Mouse (Mus musculus) hindbrain, embryonic 10.5 days (tissue): Measurements from ENCODE around the gene Nt5c1a. TPM values are rescaled to one million over a fixed set of nuclear protein-coding genes. Genes with fewer than 3 reads are reported as not detected.

Experiments used
- DNase-seq: peaks from one replicate; pipeline ENCODE4 v3.0.0-alpha.2; 2017; ENCODE audit warnings: low spot score
- H3K27ac ChIP-seq: fragments of 300-500 bp; sonication (generic); 2 replicates; pipeline ENCODE4 v1.5.1; 2016; ENCODE audit warnings: mild to moderate bottlenecking, moderate library complexity
- H3K27me3 ChIP-seq: fragments of 300-500 bp; sonication (generic); 2 replicates; pipeline ENCODE4 v1.6.1; 2016; ENCODE audit warnings: mild to moderate bottlenecking; ENCODE audit not compliant: poor library complexity, insufficient read depth, severe bottlenecking
- H3K36me3 ChIP-seq: fragments of 300-500 bp; sonication (generic); 2 replicates; pipeline ENCODE4 v1.6.1; 2016; ENCODE audit warnings: mild to moderate bottlenecking, moderate library complexity
- H3K4me1 ChIP-seq: fragments of 300-500 bp; sonication (generic); replicated peaks from 2 replicates; pipeline ENCODE4 v1.6.1; 2016; ENCODE audit warnings: mild to moderate bottlenecking
- H3K4me3 ChIP-seq: fragments of 300-500 bp; sonication (generic); 2 replicates; pipeline ENCODE4 v1.5.1; 2016; ENCODE audit warnings: mild to moderate bottlenecking, moderate library complexity
- H3K9me3 ChIP-seq: fragments of 300-500 bp; sonication (generic); 2 replicates; pipeline ENCODE4 v1.6.1; 2016; ENCODE audit warnings: mild to moderate bottlenecking, moderate library complexity
- WGBS: fragments of 180-500 bp; shearing (Covaris S2); methylation state at CpG from one replicate; pipeline ENCODE4 v1.1.7; 2016; 5-methylcytosine and 5-hydroxymethylcytosine counted together
- polyA plus RNA-seq: library from polyadenylated mRNA; unstranded; fragments of >200 nt; fragmentation: Nextera tagmentation; extraction: Ambion mirVana; gene quantifications from 2 replicates; pipeline ENCODE4 v1.2.1, GENCODE M21; 2016

The Nt5c1a gene
- polyA plus RNA-seq, 1 experiment from 2014 or later, result not detected

DNA sequence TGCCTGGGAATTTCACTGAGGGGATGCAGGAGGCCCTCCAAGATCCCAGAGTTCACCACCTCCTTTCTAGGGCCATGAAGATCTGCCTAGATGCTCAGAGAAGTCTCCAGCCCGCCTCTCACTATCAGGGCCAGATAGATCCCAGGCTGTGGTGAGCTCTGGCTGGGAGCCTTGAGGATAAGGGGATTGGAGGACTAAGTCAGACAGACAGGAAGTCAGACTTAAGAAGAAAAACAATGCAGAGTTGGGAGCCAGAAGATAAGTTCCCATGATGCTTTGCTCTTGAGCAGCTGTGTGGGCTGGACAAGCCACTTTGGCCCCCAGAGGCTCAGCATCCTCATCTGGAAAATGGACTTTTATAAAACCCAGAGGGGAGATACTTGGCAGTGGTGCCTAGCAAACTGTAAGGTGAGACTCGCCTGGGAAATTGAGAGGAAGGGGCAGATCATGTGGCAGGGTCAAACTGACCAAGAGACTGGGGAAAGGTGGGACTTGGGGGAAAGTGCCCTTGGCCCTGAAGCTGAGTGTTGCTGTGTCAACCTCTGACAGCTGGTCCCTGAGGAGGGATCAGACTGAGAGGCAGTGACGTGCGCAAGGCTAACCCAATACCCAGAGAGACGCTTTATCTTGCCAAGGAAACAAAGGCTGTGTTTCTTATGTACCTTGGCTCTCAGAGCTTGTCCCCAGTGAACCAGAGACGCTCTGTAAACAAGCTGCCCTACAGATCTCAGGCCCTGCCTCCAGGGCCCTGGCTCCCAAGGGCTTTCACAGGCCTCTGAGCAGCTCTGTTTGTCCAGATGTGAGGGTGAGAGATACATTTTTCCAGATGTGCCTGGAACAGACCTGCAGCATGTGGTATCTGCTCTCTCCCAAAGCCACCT lies 36.3 kb downstream of the Nt5c1a start:
- peaks cover 91% of the 10 kb centered on the region for H3K27me3 ChIP-seq
- peak overlapping the region; percentile 73 for H3K27ac ChIP-seq
- H3K4me3 ChIP-seq, result 0 out of 2 replicates have a peak overlapping the region, but pooled peaks have one; percentile 5
- peak; percentile 31 for DNase-seq
- H3K36me3 ChIP-seq, result no peaks in the 10 kb centered on the region
- H3K4me1 ChIP-seq, result peaks cover 70% of the 10 kb centered on the region
- H3K9me3 ChIP-seq, result no peaks in the 10 kb centered on the region
- WGBS, result 48% methylated on average over 6 of the region's 6 CpGs

- H3K9me3 ChIP-seq, result no peaks in the 10 kb centered on the region
- peak overlapping the region; percentile 85 for H3K27ac ChIP-seq
- peak overlapping the region; percentile 46 for H3K4me3 ChIP-seq
- H3K4me1 ChIP-seq, result peaks cover 60% of the 10 kb centered on the region
- WGBS, result 5% methylated on average over 58 of the region's 58 CpGs
- peaks cover 74% of the 10 kb centered on the region for H3K27me3 ChIP-seq
- no peaks in the 10 kb centered on the region for H3K36me3 ChIP-seq
- DNase-seq, result peak; percentile 77
Measured at GRCm38 (mm10) chr4:123239361-123240203, 38.3 kb downstream of the Nt5c1a start.

GRCm38 (mm10) chr4:123246221-123246620 lies 44.9 kb downstream of the Nt5c1a start:
- no peak for DNase-seq
- H3K9me3 ChIP-seq, result no peaks in the 10 kb centered on the region
- no peak overlapping the region for H3K27ac ChIP-seq
- peaks cover 10% of the 10 kb centered on the region for H3K27me3 ChIP-seq
- H3K36me3 ChIP-seq, result no peaks in the 10 kb centered on the region
- no peak overlapping the region for H3K4me3 ChIP-seq
- 84% methylated on average over 7 of the region's 7 CpGs for WGBS
- peaks cover 39% of the 10 kb centered on the region for H3K4me1 ChIP-seq

DNA sequence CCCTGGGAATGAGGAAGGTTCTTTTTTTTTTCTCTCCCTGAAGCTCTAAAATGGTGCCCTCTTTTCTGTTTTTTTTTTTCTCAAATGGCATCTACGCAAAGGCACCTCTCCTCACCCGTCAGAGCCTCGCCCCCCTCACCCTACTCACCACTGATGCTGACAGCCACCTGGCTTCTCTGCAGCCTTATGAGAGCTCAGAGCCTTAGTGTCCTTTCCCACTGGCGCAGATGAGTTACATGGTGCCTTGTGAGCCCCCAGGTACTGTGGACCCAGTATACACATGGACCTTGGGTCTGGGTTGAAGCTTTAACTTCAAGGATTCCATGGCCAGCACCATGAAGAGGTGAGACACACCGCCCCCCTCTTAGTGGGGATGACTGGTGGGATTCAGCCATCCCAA lies 45.3 kb downstream of the Nt5c1a start:
- Histone ChIP-seq H3K9me3 (no peaks in the 10 kb centered on the region), H3K27ac (no peak overlapping the region), H3K4me3 (no peak overlapping the region), H3K36me3 (no peaks in the 10 kb centered on the region), H3K27me3 (peaks cover 6% of the 10 kb centered on the region; the same call in 1 of the 2 replicates), H3K4me1 (peaks cover 39% of the 10 kb centered on the region)
- 91% methylated on average over 5 of the region's 5 CpGs for WGBS
- DNase-seq, result no peak

DNA sequence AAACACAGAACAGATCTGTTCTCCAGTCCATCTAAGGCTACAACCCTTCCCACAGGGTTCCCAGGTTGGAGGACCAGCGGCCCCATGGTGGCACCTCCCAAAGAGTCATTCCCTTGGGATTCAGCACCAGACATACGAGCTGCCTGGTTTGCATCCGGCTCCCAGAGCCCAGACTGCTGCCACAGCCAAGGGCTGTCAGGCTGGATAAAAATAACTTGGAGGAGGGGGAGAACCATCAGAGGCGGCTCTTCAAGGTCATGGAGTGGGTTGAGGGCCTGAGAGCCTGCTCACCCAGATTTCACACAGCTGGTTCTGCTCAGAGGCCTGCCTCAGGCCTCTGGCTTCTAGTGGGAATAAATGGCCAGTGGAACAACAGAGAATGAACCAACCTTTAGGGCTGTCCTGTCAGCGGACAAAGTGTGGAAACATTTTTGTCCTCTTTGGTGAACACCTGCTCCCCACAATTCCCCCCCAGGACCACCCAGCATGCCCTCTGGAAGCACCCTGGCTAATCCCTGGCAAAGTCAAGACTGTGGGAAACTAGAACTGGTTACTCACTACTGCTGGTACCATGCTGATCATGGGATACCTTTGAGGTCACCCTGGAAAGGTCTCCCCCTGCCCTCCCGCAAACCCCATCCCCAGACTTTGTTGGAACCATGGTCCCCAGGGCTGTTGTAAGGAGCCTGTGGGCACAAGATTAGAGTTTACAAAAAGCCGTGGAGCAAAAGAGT lies 46.0 kb downstream of the Nt5c1a start:
- no peaks in the 10 kb centered on the region for H3K9me3 ChIP-seq
- H3K4me1 ChIP-seq, result peaks cover 39% of the 10 kb centered on the region
- no peaks in the 10 kb centered on the region for H3K36me3 ChIP-seq
- no peak overlapping the region for H3K27ac ChIP-seq
- no peak for DNase-seq
- no peak overlapping the region for H3K4me3 ChIP-seq
- WGBS, result 62% methylated on average over 7 of the region's 7 CpGs
- H3K27me3 ChIP-seq, result peaks cover 6% of the 10 kb centered on the region; the same call in 1 of the 2 replicates

DNA sequence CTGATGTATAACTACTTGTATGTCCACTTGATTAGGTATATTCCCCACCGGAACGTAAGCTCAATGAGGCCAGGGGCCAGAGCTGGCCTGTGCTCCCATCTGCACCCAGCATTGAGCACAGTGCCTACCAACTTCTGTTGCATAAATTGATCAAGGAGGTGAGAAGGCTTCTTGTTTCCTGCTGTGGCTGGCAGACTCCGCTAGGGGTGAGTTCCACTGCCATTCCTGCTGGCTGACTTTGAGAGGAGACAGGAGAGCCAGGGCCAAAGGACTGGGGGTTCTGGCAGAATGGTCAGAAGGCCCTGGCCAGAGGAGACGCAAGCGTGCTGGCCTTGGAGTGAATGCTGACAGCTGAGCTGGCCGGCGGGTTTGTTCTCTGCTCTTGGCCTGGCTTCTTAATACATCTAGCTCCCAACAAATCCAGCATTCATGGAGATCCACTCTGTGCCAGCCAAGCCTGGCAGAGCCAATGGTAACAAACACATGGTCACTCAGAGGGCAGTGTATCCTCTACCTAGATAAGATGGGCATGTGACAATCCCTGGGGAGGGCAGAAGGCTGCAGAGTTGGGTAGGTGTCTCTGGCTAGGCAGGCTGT lies 47.8 kb downstream of the Nt5c1a start:
- DNase-seq, result no peak
- Histone ChIP-seq H3K36me3 (no peaks in the 10 kb centered on the region), H3K4me1 (peaks cover 35% of the 10 kb centered on the region), H3K4me3 (no peak overlapping the region), H3K27ac (peak overlapping the region; percentile 24; the same call in 1 of the 2 replicates), H3K27me3 (no peaks in the 10 kb centered on the region), H3K9me3 (no peaks in the 10 kb centered on the region)
- WGBS, result 82% methylated on average over 7 of the region's 7 CpGs

DNA sequence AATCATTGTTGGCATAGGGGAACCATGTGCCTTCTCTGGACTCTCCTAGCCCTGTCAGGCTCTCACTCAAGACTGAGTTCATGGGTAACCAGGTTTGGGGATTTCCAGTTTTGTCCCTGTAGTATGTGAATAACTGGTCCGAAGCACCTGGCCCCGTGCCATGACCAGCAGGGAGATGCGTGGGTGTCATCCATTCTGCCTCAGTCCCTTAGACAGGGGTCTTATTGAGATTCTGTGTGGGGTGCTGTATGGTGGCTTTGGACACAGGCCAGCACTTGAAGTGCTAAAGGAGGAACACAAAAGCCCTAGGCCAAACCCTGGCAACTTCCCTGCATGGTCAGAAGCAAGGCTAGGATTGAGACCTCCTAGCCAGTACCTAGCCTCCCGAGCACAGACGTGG lies 50.9 kb downstream of the Nt5c1a start:
- no peak overlapping the region for H3K4me3 ChIP-seq
- WGBS, result 97% methylated on average over 5 of the region's 5 CpGs

GRCm38 (mm10) chr4:123254617-123255016 lies 53.3 kb downstream of the Nt5c1a start:
- WGBS, result 29% methylated on average over 5 of the region's 5 CpGs
- no peaks in the 10 kb centered on the region for H3K9me3 ChIP-seq
- H3K27ac ChIP-seq, result no peak overlapping the region
- H3K4me1 ChIP-seq, result no peaks in the 10 kb centered on the region
- no peak overlapping the region for H3K4me3 ChIP-seq
- no peaks in the 10 kb centered on the region for H3K27me3 ChIP-seq
- no peaks in the 10 kb centered on the region for H3K36me3 ChIP-seq
- no peak for DNase-seq

More for the DNA sequence above, 50.9 kb downstream of the Nt5c1a start:
- H3K4me1 ChIP-seq, result peaks cover 16% of the 10 kb centered on the region
- no peak for DNase-seq
- no peaks in the 10 kb centered on the region for H3K27me3 ChIP-seq
- H3K36me3 ChIP-seq, result no peaks in the 10 kb centered on the region
- H3K27ac ChIP-seq, result no peak overlapping the region
- H3K9me3 ChIP-seq, result no peaks in the 10 kb centered on the region

DNA sequence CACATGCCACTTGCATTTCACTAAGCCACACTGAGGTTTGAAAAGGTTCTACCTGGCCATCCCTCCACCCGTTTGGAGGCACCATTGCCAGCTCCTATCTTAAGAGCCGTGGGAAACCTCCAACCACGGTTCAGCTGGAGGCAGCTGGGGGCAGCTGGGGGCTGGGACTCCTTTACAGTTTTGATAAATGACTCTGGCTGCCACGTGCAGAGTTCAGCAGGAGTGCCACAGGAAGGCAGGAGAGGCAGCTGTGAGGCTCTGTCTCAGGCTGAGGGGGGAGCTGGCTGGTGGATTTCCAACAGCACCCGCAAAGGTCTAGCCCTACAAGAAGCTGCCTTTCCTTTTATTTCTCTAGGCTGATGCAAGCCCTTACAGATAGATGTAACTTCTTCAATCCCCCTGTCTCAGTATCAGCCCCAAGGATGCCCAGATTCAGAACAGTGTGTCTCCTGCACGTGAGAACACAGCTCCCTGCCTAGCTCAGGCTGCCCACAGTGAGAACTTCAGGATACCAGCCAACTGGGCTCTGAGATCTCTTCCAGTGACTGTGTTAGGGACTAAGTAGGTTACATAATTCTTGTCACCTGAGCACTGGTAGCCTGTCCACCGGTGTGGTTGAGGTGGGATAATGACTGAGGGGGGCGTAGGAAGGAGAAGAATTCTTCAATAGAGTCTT lies 58.9 kb downstream of the Nt5c1a start:
- H3K9me3 ChIP-seq, result no peaks in the 10 kb centered on the region
- H3K27ac ChIP-seq, result no peak overlapping the region
- WGBS, result 51% methylated on average over 8 of the region's 8 CpGs
- no peaks in the 10 kb centered on the region for H3K36me3 ChIP-seq
- H3K4me3 ChIP-seq, result no peak overlapping the region
- DNase-seq, result no peak
- no peaks in the 10 kb centered on the region for H3K27me3 ChIP-seq
- peaks cover 16% of the 10 kb centered on the region; the same call in 1 of the 2 replicates for H3K4me1 ChIP-seq

DNA sequence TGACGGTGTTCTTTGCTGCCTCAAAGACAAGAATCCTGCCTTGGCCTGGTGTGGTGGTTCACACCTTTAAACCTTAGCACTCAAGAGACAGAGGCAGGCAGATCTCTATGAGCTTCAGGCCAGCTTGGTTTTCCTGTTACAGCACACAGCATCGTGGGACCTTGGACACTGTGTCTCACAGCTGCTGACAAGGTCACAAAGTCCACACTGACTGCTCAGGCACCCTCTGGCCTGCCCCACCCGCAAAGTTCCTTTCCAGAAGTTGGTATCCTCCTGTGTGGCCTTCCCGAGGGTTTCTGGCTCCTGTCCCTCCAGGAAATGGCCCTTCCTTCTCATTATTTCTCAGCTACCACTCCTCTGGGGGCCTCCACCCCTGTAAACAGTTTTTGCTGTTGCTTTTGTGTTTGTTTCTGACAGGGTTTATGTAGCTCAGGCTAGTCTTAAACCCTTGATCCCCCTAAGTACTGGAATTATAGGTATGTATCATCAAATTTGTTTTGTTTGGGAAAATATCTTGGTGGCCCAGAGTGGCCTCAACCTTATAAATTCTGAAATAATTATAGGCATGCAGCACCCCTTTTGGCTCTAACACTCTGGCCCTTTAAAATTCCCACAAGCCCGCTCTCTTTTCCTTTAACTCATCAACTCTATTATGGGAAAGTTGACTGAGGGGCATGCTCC lies 60.6 kb downstream of the Nt5c1a start, which contains the start of gene Pabpc4:
Gene Pabpc4 (plus strand): TSS at position 631 of the 681 bp plus-strand sequence.
- H3K9me3 ChIP-seq, result no peaks in the 10 kb centered on the region
- H3K27me3 ChIP-seq, result no peaks in the 10 kb centered on the region
- WGBS, result 78% methylated on average over 5 of the region's 5 CpGs
- no peaks in the 10 kb centered on the region for H3K36me3 ChIP-seq
- no peak within 1 kb of the TSS for H3K27ac ChIP-seq
- H3K4me1 ChIP-seq, result peaks cover 16% of the 10 kb centered on the region; the same call in 1 of the 2 replicates
- no peak for DNase-seq
- H3K4me3 ChIP-seq, result no peak within 1 kb of the TSS
